Comparison of ENCODE assay signal across 8 mouse cellular contexts in genomic region chr17:27969365-27969764, GRCm38 (mm10). TPM values are rescaled to one million over a fixed set of nuclear protein-coding genes. Genes with fewer than 3 reads are reported as not detected.
A peak's percentile ranks its signal among the peaks of the same experiment; 100 is the strongest.
DNase-seq lines count a peak whose midpoint lies in the region; ATAC-seq and TF ChIP-seq lines count a peak whose summit lies in the region.
"Had no signal": no experiment of that assay in that cellular context is flagged by ENCODE, and none has a peak within 500 bp of the region (broad histone marks: within the 10 kb centered on the region; RNA-seq: fewer than 3 reads in every experiment).

No protein-coding gene starts in this region.

- H3K36me3 ChIP-seq in midbrain, embryonic 11.5 days (ENCODE audit: control insufficient read depth, insufficient read depth, low read length) = no peaks in the 10 kb centered on the region
- H3K36me3 ChIP-seq in midbrain, embryonic 13.5 days = no peaks in the 10 kb centered on the region
- H3K36me3 ChIP-seq in embryonic facial prominence, embryonic 14.5 days (ENCODE audit: control insufficient read depth, insufficient read depth, low read length) = no peaks in the 10 kb centered on the region
- H3K36me3 ChIP-seq in kidney, embryonic 16.5 days (ENCODE audit: insufficient read depth, low read length) = no peaks in the 10 kb centered on the region
- no peaks in the 10 kb centered on the region for H3K36me3 ChIP-seq in small intestine, adult 2 months (ENCODE audit: control insufficient read depth, insufficient read depth, low read length)
- H3K36me3 ChIP-seq: liver, embryonic 13.5 days had no signal

- no peaks in the 10 kb centered on the region for H3K4me1 ChIP-seq in midbrain, embryonic 11.5 days (ENCODE audit: control insufficient read depth, insufficient read depth, low read length)
- H3K4me1 ChIP-seq in midbrain, embryonic 13.5 days (replicated peaks) = 0 out of 2 replicates have a peak, but pooled peaks cover 2% of the 10 kb centered on the region
- 0 out of 2 replicates have a peak, but pooled peaks cover 10% of the 10 kb centered on the region for H3K4me1 ChIP-seq in embryonic facial prominence, embryonic 14.5 days (ENCODE audit: control insufficient read depth, insufficient read depth, low read length)
- H3K4me1 ChIP-seq in kidney, embryonic 16.5 days (ENCODE audit: insufficient read depth, low read length) = peaks cover 32% of the 10 kb centered on the region
- H3K4me1 ChIP-seq in small intestine, adult 2 months (ENCODE audit: control insufficient read depth, insufficient read depth, insufficient read length, low read length) = 0 out of 2 replicates have a peak, but pooled peaks cover 4% of the 10 kb centered on the region

- no peak overlapping the region for H3K9ac ChIP-seq in midbrain, embryonic 11.5 days (ENCODE audit: low read length)
- H3K9ac ChIP-seq in midbrain, embryonic 13.5 days (replicated peaks) = no peak overlapping the region
- H3K9ac ChIP-seq in embryonic facial prominence, embryonic 14.5 days (ENCODE audit: low read depth, low read length) = no peak overlapping the region
- no peak overlapping the region for H3K9ac ChIP-seq in kidney, embryonic 16.5 days (replicated peaks; ENCODE audit: low read length)
- H3K9ac ChIP-seq: liver, embryonic 13.5 days had no signal

- no peak for TF ChIP-seq POLR2A in small intestine, adult 2 months (IDR thresholded peaks at IDR 0.05; ENCODE audit: low read depth, low read length)

- no peak overlapping the region for H3K4me3 ChIP-seq in midbrain, embryonic 11.5 days (ENCODE audit: low read depth, low read length)
- H3K4me3 ChIP-seq in midbrain, embryonic 13.5 days (replicated peaks) = no peak overlapping the region
- H3K4me3 ChIP-seq in embryonic facial prominence, embryonic 14.5 days (ENCODE audit: low read depth, low read length) = no peak overlapping the region
- no peak overlapping the region for H3K4me3 ChIP-seq in kidney, embryonic 16.5 days (ENCODE audit: low read length)
- H3K4me3 ChIP-seq in small intestine, adult 2 months (ENCODE audit: low read depth, low read length) = no peak overlapping the region
- H3K4me3 ChIP-seq: liver, embryonic 13.5 days had no signal

- no peaks in the 10 kb centered on the region for H3K9me3 ChIP-seq in midbrain, embryonic 11.5 days (ENCODE audit: control insufficient read depth, low read length)
- H3K9me3 ChIP-seq in midbrain, embryonic 13.5 days = no peaks in the 10 kb centered on the region
- no peaks in the 10 kb centered on the region for H3K9me3 ChIP-seq in embryonic facial prominence, embryonic 14.5 days (ENCODE audit: control insufficient read depth, low read length)
- no peaks in the 10 kb centered on the region for H3K9me3 ChIP-seq in kidney, embryonic 16.5 days (ENCODE audit: low read length)
- H3K9me3 ChIP-seq: liver, embryonic 13.5 days had no signal

- H3K27ac ChIP-seq in midbrain, embryonic 11.5 days (ENCODE audit: low read depth, low read length) = no peak overlapping the region
- no peak overlapping the region for H3K27ac ChIP-seq in midbrain, embryonic 13.5 days
- H3K27ac ChIP-seq in embryonic facial prominence, embryonic 14.5 days (replicated peaks; ENCODE audit: low read depth, low read length) = no peak overlapping the region
- H3K27ac ChIP-seq in kidney, embryonic 16.5 days (ENCODE audit: low read length) = peak overlapping the region; percentile 40; the same call in 1 of the 2 replicates
- H3K27ac ChIP-seq in small intestine, adult 2 months (ENCODE audit: insufficient read depth, low read depth, low read length) = peak overlapping the region; percentile 35; the same call in 1 of the 2 replicates
- H3K27ac ChIP-seq: liver, embryonic 13.5 days had no signal

- peak; percentile 31; the same call in 1 of the 2 replicates for TF ChIP-seq CTCF in small intestine, adult 2 months (IDR thresholded peaks at IDR 0.05; ENCODE audit: extremely low read depth, insufficient read length, insufficient replicate concordance, low read depth, low read length)

- DNase-seq in midbrain, embryonic 11.5 days (ENCODE audit: low spot score, missing footprints) = peak; percentile 90
- DNase-seq in embryonic facial prominence, embryonic 14.5 days (ENCODE audit: low spot score) = no peak
- DNase-seq in right cerebral cortex, postnatal 36 days (ENCODE audit: low spot score in 2 of 2) = no peak
- no peak for DNase-seq in gastrocnemius, postnatal 25 days
- DNase-seq: liver, embryonic 13.5 days had no signal

- 81% methylated on average over 8 of the region's 8 CpGs for WGBS in midbrain, embryonic 11.5 days
- WGBS in midbrain, embryonic 13.5 days = 82% methylated on average over 8 of the region's 8 CpGs
- 70% methylated on average over 8 of the region's 8 CpGs for WGBS in embryonic facial prominence, embryonic 14.5 days
- WGBS in kidney, embryonic 16.5 days = 65% methylated on average over 8 of the region's 8 CpGs
- 68% methylated on average over 8 of the region's 8 CpGs for WGBS in small intestine, adult 2 months

- no peaks in the 10 kb centered on the region for H3K27me3 ChIP-seq in midbrain, embryonic 11.5 days (ENCODE audit: control insufficient read depth, insufficient read depth, low read length)
- no peaks in the 10 kb centered on the region for H3K27me3 ChIP-seq in midbrain, embryonic 13.5 days
- H3K27me3 ChIP-seq in embryonic facial prominence, embryonic 14.5 days (replicated peaks; ENCODE audit: control insufficient read depth, insufficient read depth, low read length) = no peaks in the 10 kb centered on the region
- H3K27me3 ChIP-seq in kidney, embryonic 16.5 days (ENCODE audit: insufficient read depth, low read length) = no peaks in the 10 kb centered on the region
- H3K27me3 ChIP-seq in small intestine, adult 2 months (ENCODE audit: control insufficient read depth, insufficient read depth, low read length) = no peaks in the 10 kb centered on the region
- H3K27me3 ChIP-seq: liver, embryonic 13.5 days had no signal

- no peak overlapping the region for H3K4me2 ChIP-seq in midbrain, embryonic 11.5 days
- H3K4me2 ChIP-seq in midbrain, embryonic 13.5 days (replicated peaks) = no peak overlapping the region
- no peak overlapping the region for H3K4me2 ChIP-seq in embryonic facial prominence, embryonic 14.5 days (ENCODE audit: low read depth, low read length)
- H3K4me2 ChIP-seq in kidney, embryonic 16.5 days (replicated peaks; ENCODE audit: low read depth, low read length) = no peak overlapping the region
- H3K4me2 ChIP-seq: liver, embryonic 13.5 days had no signal

- ATAC-seq in midbrain, embryonic 11.5 days (ENCODE audit: low FRiP score) = no peak
- ATAC-seq in midbrain, embryonic 13.5 days = no peak
- ATAC-seq in embryonic facial prominence, embryonic 14.5 days (ENCODE audit: low read depth) = peak; percentile 50; the same call in 1 of the 2 replicates
- no peak for ATAC-seq in kidney, embryonic 16.5 days (ENCODE audit: low FRiP score, low TSS enrichment)

RNA-seq across cellular contexts. Expression of gene Taf11, which starts 59.7 kb away (rescaled TPM):
- polyA plus RNA-seq in midbrain, embryonic 11.5 days (2014; fragmentation: Nextera tagmentation; extraction: Ambion mirVana) = 95.0 and 103 TPM in 2 replicates
- polyA plus RNA-seq in midbrain, embryonic 13.5 days (2015; fragmentation: Nextera tagmentation; extraction: Ambion mirVana) = 86.0 and 87.8 TPM in 2 replicates
- polyA plus RNA-seq in embryonic facial prominence, embryonic 14.5 days (2014; fragmentation: Nextera tagmentation; extraction: Ambion mirVana) = 56.6 and 57.9 TPM in 2 replicates
- polyA plus RNA-seq in kidney, embryonic 16.5 days (2015; fragmentation: Nextera tagmentation; extraction: Ambion mirVana) = 59.9 and 72.7 TPM in 2 replicates
- polyA plus RNA-seq in small intestine, adult 2 months (2012; rRNA removed) = 2.0 and 3.9 TPM in 2 replicates
- 10 to 100 TPM; 13.5 to 18.2 TPM for total RNA-seq in gastrocnemius, postnatal 25 days (2021)

Comparison
In these comparisons a context has a peak if more than half of its experiments do, and no peak if none do; other contexts are left out.
1. H3K27ac ChIP-seq: peak in kidney, embryonic 16.5 days (single experiment) and small intestine, adult 2 months (single experiment); none in midbrain, embryonic 11.5 days (single experiment), midbrain, embryonic 13.5 days (single experiment) and embryonic facial prominence, embryonic 14.5 days (single experiment).
2. RNA of gene Taf11, which starts 59.7 kb away (polyA plus RNA-seq): 95.0 to 103 TPM in midbrain, embryonic 11.5 days, 86.0 to 87.8 TPM in midbrain, embryonic 13.5 days, 59.9 to 72.7 TPM in kidney, embryonic 16.5 days and 56.6 to 57.9 TPM in embryonic facial prominence, embryonic 14.5 days; 2.0 to 3.9 TPM in small intestine, adult 2 months; every median in the first group is over 10 times any median in the second.